Mouse (Mus musculus): ENCODE measurements around the gene Gins3.

DNA sequence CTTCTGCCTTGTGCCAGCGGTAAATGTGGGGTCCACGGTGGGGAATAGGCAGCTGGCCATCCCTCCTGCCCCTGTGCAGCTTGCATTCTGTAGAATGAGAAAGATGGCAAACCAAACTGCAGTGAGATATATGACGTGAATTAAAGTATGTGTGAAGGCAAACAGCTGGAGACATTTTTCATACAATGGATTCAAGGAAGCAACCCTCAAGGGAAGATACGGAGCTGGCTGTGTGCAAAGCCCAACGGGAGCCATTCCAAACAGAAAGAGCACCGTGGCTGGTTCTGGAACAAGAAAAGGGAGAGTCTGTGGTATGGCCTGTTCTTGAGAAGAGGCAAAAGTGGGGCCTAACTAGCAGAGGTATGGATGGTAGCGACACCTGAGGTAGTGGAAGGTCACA lies 22.6 kb downstream of the Gins3 start:
- TF ChIP-seq USF1 (IDR thresholded peaks at IDR 0.05; ENCODE audit: low read depth, low read length) (no peak), E2F4 (IDR thresholded peaks at IDR 0.05; ENCODE audit: borderline replicate concordance, low read depth, low read length) (no peak), ZMIZ1 (IDR thresholded peaks at IDR 0.05; ENCODE audit: low read depth, low read length) (no peak)

Data from MEL (cell line).